Comparison of ENCODE assay signal across 28 mouse cellular contexts in genomic region chr16:43729506-43730221, GRCm38 (mm10). TPM values are rescaled to one million over a fixed set of nuclear protein-coding genes. Genes with fewer than 3 reads are reported as not detected.
"Had no signal": no experiment of that assay in that cellular context is flagged by ENCODE, and none has a peak within 500 bp of the region (broad histone marks: within the 10 kb centered on the region; RNA-seq: fewer than 3 reads in every experiment).

No protein-coding gene starts in this region.

- DNase-seq: kidney, adult 2 months; kidney, postnatal 25 days; layer of hippocampus, adult 9-11 months; liver; lung, adult 2 months; lung, postnatal 14 days; lung, postnatal 4 days; midbrain, embryonic 14.5 days; right cerebral cortex, adult 18-20 months; right cerebral cortex, postnatal 14 days; right cerebral cortex, postnatal 4 days; thymus, adult 2 months; thymus, postnatal 25 days had no signal

- H3K27ac ChIP-seq: kidney, postnatal 0 days; layer of hippocampus, adult 2 months; limb, embryonic 10.5 days; limb, embryonic 13.5 days; liver, embryonic 15.5 days; stomach, postnatal 0 days had no signal

- H3K9me3 ChIP-seq: limb, embryonic 10.5 days; limb, embryonic 13.5 days; liver, embryonic 15.5 days had no signal

- H3K36me3 ChIP-seq: limb, embryonic 10.5 days; limb, embryonic 13.5 days; liver, embryonic 15.5 days had no signal

- H3K9ac ChIP-seq: limb, embryonic 13.5 days; liver, embryonic 15.5 days had no signal

- H3K4me1 ChIP-seq: limb, embryonic 10.5 days; limb, embryonic 13.5 days; liver, embryonic 15.5 days had no signal

- H3K4me3 ChIP-seq: layer of hippocampus, adult 2 months; limb, embryonic 10.5 days; limb, embryonic 13.5 days; liver, embryonic 15.5 days had no signal

- H3K4me2 ChIP-seq: limb, embryonic 13.5 days; liver, embryonic 15.5 days; midbrain, embryonic 11.5 days had no signal

- ATAC-seq: intestine, postnatal 0 days had no signal

- H3K27me3 ChIP-seq: limb, embryonic 13.5 days; liver, embryonic 15.5 days had no signal

RNA-seq across cellular contexts. Expression of gene Drd3, which starts 24.2 kb away (rescaled TPM):
- total RNA-seq: megakaryocyte progenitor cell, adult 5-6 weeks; megakaryocyte-erythroid progenitor cell, adult 5-6 weeks; midbrain, postnatal 0 days had no signal
- polyA plus RNA-seq: intestine, postnatal 0 days; limb, embryonic 10.5 days; limb, embryonic 13.5 days; liver, embryonic 15.5 days; lung, adult 2 months; lung, embryonic 16.5 days; midbrain, embryonic 11.5 days; midbrain, embryonic 14.5 days; midbrain, postnatal 0 days; neural tube, embryonic 11.5 days; neural tube, embryonic 14.5 days; stomach, embryonic 14.5 days; thymus, adult 2 months had no signal
